Mouse (Mus musculus) thymus, adult 18-20 months (tissue): ENCODE measurements around the gene Tspo.

Experiments used
- DNase-seq, 2 experiments: peaks; one replicate each; pipeline ENCODE4 v3.0.0; 2022; ENCODE audit warnings: mixed read lengths in 2 of 2

Tspo gene

GRCm38 (mm10) chr15:83563327-83563856, at the start of gene Tspo, which contains the start of gene Mcat:
TSS of gene Tspo (plus strand) at chr15:83563592.
TSS of gene Mcat (minus strand) at chr15:83563787.
- DNase-seq: peak; percentile 61 to 71

DNA sequence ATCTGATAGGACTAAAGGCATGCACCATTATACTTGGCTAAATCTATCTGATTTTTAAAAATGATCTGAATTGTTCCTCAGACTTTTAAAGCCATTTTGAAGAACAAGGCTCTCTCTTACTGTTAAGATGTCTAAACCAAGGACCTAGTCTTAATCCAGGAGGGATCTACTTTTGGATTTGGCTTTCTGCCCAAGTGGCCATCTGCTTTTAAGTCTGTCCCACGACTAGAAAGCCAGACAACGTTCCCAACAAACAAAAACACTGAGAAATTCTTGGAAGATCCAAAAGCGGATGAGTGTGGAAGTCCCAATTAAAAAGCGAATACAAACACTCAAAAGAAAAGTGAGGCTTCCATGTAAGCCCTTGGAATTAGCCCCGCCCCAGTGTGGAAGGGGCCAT, 48.4 kb upstream of the Tspo start:
- DNase-seq: no peak

GRCm38 (mm10) chr15:83518215-83519048, 45.0 kb upstream of the Tspo start:
- DNase-seq: peak in 1 of 2 experiments; percentile 29

- no peak for DNase-seq
Measured at GRCm38 (mm10) chr15:83520861-83521382, 42.5 kb upstream of the Tspo start.

DNA sequence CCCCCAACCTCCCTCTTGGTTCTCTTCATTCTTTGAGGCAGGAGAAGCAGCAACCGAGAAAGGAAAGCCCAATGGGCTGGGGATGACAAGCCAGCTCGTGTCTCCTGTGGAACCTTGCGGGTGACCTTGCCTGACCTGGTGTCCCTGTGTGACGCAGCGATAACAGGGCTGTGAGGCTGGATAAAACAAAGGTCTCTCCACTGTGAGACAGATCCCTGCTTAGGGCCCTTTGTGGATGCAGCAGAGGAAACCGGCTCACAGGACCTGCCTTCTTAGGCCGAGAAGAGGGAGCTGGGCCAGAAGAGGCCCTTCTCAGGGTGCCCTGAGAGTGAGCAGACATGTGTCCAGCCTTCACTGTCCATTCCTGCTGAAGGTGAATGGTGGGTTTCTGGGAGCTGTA, 40.2 kb upstream of the Tspo start:
- no peak for DNase-seq

DNA sequence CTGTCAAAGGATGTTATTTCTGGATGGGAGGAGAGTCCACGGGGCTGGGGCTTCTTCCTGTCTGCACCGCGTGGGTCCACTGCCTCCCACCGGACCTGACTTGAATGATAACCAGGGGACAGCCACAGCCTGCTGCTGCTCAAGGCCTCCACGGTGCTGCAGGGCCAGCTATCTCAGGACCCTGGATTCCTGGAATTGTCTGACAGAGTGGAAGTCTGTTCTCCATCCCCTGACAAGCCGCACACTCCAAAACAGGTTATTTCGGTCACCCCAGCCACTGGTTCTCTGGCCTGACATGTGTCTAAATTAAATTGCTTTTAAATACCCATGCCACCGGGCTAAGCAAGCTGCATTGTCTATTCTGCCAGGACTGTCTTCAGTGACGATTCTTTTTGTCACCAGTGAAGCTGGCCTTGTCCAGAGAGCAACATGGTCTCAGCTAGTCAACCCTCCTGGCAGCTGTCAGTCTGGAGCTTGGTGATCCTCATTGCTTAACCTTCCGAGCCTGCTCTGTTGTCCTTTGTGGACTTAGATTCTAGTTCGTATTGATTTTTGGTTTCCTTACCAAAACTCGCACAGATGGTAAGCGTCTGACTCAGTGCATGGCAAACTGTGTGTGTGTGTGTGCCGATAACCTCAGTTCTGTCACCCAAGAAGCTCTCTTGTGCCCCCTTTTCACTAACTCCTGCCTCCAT, 39.6 kb upstream of the Tspo start:
- no peak for DNase-seq

DNA sequence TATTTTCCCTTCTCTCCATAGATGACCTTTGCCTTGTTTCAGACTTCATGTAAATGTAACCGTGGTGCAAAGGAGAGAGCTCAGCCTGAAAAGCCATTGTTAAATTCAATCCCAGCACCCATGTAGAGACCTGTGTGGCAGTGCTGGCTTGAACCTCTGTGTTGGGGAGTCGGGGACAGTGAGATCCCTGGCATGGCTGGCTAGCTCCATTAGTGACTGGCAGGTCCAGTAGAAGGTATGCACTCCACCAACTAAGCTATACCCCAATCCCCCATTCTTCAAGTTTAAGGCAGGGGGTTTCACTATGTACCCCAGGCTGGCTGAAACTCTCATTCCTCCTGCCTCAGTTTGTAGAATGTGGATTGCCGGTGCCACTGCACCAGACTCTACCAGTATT, 39.1 kb upstream of the Tspo start:
- DNase-seq: no peak

GRCm38 (mm10) chr15:83526424-83527091, 36.8 kb upstream of the Tspo start, which contains the start of gene Bik:
TSS of gene Bik (plus strand) at chr15:83526862.
- peak; percentile 38 to 48 for DNase-seq

DNA sequence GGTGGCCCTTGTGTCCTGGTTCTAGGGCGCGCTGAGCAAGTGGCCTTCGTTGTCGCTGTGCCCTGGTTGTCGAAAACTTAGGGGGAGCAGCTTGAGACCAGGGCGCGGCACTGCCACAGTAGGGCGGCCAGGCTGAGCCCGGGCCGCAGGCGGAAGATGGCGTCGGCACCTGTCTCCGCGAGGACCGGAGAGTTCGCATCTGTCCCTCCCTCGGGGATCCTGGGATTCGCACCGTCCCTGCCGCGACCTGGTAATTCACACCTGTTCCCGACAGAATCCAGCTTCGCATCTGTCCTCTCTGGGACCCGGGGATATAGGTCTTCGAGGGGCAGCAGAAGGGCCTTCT, 36.3 kb upstream of the Tspo start:
- DNase-seq: no peak

DNA sequence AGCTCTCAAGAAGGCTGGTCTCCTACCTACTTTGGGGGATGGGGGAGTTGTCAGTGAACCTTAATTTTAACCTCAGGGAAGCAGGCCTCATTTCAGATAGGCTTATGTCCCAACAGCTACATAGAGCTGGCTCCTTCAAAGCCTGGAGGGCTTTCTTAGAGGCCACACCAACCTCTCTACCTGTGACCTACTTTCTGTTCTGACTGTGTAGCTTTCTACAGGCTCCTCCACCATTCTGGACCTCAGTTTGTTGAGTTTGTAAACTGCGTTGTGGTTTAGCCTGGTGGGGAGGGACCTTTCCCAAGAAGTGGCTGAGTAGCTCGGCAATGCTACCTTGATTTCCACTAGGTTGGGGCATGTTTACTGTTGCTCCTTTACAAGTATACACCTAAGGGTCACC, 35.6 kb upstream of the Tspo start:
- DNase-seq: no peak

- DNase-seq: no peak
Measured at GRCm38 (mm10) chr15:83528892-83529291, 34.5 kb upstream of the Tspo start.

DNA sequence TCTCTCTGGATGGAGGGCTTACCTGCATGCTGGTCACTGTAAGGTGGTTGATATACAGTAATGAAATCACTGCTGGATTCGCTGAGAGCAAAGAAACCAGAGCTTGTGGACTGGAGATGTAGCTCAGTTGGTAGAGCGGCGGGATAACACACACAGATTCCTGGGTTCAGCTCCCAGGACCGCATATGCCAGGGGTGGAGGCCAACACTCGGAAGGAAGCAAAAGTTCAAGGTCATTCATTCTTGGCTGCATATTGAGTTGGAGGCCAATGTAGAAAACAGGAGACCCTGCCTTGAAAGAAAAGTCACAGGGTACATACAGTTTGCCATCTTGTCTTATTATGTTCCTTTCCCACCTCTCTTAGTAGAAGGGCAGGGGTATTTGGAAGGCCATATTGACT, 33.6 kb upstream of the Tspo start:
- no peak for DNase-seq

GRCm38 (mm10) chr15:83530233-83530632, 33.2 kb upstream of the Tspo start:
- DNase-seq: no peak

DNA sequence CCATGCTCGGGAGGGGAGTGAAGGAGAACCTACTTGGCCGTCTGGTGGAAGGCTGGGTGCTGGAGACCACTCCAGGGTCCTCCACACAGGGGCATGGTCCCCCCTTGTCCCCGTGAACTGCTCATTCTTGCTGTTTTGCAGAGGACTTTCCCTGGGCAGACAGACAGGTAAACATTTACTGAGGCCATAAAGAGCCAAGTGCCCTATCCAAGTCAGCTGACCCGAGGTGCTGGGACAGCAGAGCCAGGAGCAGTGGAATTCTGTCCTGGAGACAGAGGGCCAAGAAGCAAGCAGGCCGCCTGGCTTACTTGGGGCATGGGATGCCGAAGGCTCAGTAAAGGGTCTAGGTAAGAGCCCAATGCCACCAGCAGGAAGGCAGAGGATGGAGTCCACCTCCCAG, 32.7 kb upstream of the Tspo start:
- DNase-seq: no peak

DNA sequence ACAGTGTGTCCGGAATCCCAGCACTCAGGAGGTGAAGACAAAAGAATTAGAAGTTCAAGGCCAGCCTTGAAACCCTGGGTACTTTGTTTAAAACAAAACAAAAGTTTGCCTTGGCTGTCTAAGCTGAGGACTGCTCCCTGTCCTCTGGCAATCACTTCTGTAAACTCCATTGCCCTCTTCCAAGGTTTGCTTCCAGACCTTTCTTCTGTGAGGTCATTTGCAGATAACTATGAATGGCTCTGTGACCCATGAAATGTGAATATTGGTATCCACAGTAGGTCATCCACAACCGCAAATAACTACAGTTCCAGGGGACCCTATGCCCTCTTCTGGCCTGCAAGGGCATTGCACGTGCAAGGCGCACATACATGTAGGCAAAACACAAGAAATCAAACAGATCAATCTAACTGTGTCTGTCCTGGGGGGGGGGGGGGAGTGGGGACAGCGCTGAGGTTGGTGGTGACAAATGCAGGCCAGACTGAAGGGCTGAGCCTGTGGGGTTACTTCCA, 31.4 kb upstream of the Tspo start:
- no peak for DNase-seq

GRCm38 (mm10) chr15:83532606-83533005, 30.8 kb upstream of the Tspo start:
- DNase-seq: no peak

GRCm38 (mm10) chr15:83534960-83535889, 28.2 kb upstream of the Tspo start:
- no peak for DNase-seq

DNA sequence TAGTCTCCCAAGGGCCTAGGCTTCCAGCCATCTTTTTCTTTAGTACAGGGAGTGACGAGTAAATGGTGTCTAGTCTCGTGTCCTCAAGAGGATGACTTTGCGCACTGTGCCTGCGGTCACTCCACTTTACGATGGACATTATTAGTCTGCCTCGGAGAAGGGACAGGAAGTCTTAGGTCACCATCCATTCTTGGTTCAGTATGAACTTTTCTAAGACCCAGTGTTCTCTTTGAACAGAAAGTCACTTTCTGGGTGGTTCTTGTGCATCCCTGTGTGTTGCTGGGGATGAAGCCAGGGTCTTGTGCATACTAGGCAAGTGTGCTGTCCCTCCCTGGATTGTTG, 27.5 kb upstream of the Tspo start:
- no peak for DNase-seq

DNA sequence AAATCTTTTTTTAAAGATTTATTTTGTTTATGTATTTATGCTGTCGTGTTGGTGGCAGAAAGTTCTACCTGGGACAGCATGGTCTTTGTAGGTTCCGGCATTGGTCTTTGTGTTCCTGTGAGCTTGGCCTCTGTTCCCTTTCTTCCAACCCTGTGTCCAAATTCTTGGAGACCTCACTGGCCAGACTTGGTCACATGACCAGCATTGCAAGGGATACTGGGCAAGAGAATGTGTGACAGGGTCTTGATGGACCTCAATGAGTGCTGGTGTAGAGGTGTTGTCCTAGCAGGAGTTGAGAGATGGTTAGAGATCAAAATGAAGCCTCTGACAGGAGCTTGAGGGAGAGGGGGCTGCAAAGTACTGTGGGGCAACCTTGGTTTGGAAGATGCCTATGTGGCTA, 24.5 kb upstream of the Tspo start:
- no peak for DNase-seq

DNA sequence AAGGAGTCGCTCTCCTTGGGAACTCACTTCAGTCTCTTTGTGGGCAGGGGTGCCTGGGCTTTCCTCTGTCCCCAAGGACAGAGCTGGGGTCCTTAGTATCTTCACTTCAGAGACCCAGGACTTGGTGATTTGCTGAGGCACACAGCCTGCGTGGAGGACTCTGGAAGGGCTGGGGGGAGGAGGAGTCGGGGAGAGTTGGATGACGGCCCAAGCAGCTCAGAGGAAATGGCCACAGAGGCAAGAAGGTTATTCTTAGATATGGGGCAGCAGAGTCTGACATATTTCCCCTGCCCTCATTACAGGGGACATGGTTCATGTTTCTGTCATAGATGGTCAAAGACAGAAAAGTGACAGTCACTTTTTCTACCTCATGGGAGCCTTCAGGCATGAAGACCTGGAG, 23.5 kb upstream of the Tspo start:
- no peak for DNase-seq

DNA sequence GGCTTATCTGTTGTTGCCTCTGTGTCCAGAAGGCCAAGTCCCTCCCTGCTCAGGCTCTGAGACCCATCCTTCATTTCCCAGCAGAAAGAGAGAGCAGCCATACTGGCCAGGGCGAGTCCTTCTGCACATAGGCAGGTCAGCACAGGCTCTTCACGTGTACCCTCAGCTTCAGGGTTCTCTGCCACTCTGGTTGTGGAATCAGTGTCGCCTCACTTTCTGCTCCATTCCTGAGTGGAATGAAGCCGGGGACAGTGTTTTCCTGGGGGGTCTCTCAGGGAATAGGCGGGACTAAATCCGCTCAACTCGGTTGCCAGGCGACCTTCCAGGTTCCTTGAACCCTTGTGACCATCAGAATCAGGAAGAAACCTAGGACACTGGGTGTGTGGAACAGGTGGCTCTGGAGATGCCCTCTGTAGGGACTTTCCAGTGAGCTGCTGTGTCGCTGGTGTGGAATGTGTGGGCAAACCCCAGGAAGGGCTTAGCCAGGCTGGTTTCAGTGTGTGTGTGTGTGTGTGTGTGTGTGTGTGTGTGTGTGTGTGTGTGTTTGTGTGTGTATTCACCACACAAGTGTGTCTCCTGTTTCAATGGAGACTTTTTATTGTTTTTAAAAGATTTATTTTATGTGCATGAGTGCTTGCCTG, 21.6 kb upstream of the Tspo start:
- DNase-seq: no peak
